Mouse (Mus musculus) heart, postnatal 0 days (tissue): ENCODE measurements around the gene Neurl2. TPM values are rescaled to one million over a fixed set of nuclear protein-coding genes. Genes with fewer than 3 reads are reported as not detected.

ENCODE experiments used
- ATAC-seq: fragments of 200-750 bp; cut with Nextera tagmentation; 2 replicates; pipeline ENCODE4 v1.8.0; 2017; ENCODE audit warnings: low read depth, moderate number of reproducible peaks, moderate library complexity; ENCODE audit not compliant: insufficient read depth
- DNase-seq: peaks from one replicate; pipeline ENCODE4 v3.0.0-alpha.2; 2016; ENCODE audit warnings: low spot score
- H3K27ac ChIP-seq: fragments of 300-500 bp; sonication (generic); 2 replicates; pipeline ENCODE4 v1.5.1; 2014; ENCODE audit warnings: low read depth, mild to moderate bottlenecking
- H3K27me3 ChIP-seq: fragments of 300-500 bp; sonication (generic); 2 replicates; pipeline ENCODE4 v1.6.1; 2014; ENCODE audit warnings: low read length, mixed read lengths; ENCODE audit not compliant: control insufficient read depth, insufficient read depth
- H3K36me3 ChIP-seq: fragments of 300-500 bp; sonication (generic); replicated peaks from 2 replicates; pipeline ENCODE4 v1.6.1; 2014; ENCODE audit warnings: low read length, mixed read lengths; ENCODE audit not compliant: control insufficient read depth, insufficient read depth
- H3K4me1 ChIP-seq: fragments of 300-500 bp; sonication (generic); 2 replicates; pipeline ENCODE4 v1.6.1; 2014; ENCODE audit warnings: antibody characterized with exemption; ENCODE audit not compliant: control insufficient read depth, insufficient read depth
- H3K4me2 ChIP-seq: fragments of 300-500 bp; sonication (generic); 2 replicates; pipeline ENCODE4 v1.6.1; 2014; ENCODE audit warnings: low read depth, mild to moderate bottlenecking, low read length, moderate library complexity
- H3K4me3 ChIP-seq: fragments of 300-500 bp; sonication (generic); 2 replicates; pipeline ENCODE4 v1.5.1; 2014; ENCODE audit warnings: low read depth, low read length
- H3K9ac ChIP-seq: fragments of 300-500 bp; sonication (generic); replicated peaks from 2 replicates; pipeline ENCODE4 v1.6.1; 2014; ENCODE audit warnings: low read depth, low read length, mixed read lengths
- H3K9me3 ChIP-seq: fragments of 300-500 bp; sonication (generic); replicated peaks from 2 replicates; pipeline ENCODE4 v1.6.1; 2016; ENCODE audit warnings: low read length; ENCODE audit not compliant: control insufficient read depth
- CTCF ChIP-seq: IDR thresholded peaks from 2 replicates; pipeline ENCODE4 v1.5.1; 2016; ENCODE audit warnings: antibody characterized with exemption, control low read depth, low read depth
- EP300 ChIP-seq: IDR thresholded peaks from 2 replicates; pipeline ENCODE4 v1.6.1; 2016; ENCODE audit warnings: antibody characterized with exemption, low read depth
- WGBS: fragments of 180-500 bp; shearing (Covaris S2); extraction: QIAGEN DNeasy Blood & Tissue Kit; methylation state at CpG from one replicate; pipeline ENCODE4 v1.1.7; 2014; 5-methylcytosine and 5-hydroxymethylcytosine counted together
- polyA plus RNA-seq: library from polyadenylated mRNA; unstranded; fragments of >200 nt; fragmentation: Nextera tagmentation; extraction: Ambion mirVana; gene quantifications from 2 replicates; pipeline ENCODE4 v1.2.1, GENCODE M21; 2015
- total RNA-seq: library from RNA; depleted of rRNA; stranded (reverse); fragments of >200 nt; gene quantifications from 2 replicates; pipeline ENCODE4 v1.2.3, GENCODE M21; 2014; ENCODE audit warnings: low replicate concordance

Neurl2 gene
- total and polyA plus RNA-seq, 2 experiments from 2014 or later = 57.1 to 76.5 TPM

DNA sequence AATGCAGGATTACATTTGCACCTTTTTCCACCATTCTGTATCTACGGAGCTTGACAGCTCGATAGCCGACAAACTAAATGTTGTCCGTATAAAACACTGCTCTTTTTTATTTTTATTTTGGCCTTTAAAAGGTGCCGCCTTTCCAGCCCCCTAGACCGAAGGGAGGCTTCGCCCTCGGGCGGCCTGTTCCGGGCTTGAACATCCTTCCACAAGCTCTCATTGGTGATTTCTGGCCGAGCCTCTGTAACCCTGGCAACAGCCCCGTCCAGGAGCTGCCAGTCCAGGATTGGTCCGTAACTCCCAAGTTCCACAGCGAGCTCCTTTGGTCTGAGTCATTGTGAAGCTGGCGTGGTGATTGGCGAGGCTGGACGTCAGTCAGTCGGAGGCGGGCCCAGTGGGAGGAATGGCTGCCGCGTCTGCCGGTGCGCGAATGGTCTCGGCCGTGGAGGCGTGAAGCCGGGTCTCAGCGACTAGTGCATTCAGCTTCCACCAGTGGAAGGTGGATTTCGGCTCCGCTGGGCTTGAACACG, 10.6 kb downstream of the Neurl2 start, which contains the start of gene Zswim1:
Gene Zswim1, plus strand, starts transcription at position 51 of the 530 bp plus-strand sequence.
- peak; percentile 100 for ATAC-seq
- H3K4me1 ChIP-seq = no peaks in the 10 kb centered on the region
- TF ChIP-seq EP300 = no peak
- no peak for TF ChIP-seq CTCF
- peak within 1 kb of the TSS; percentile 60 for H3K4me3 ChIP-seq
- H3K36me3 ChIP-seq = peaks cover 41% of the 10 kb centered on the region
- WGBS = 1% methylated on average over 32 of the region's 32 CpGs
- H3K4me2 ChIP-seq = peak within 1 kb of the TSS; percentile 76
- H3K9ac ChIP-seq = peak within 1 kb of the TSS; percentile 57
- peak within 1 kb of the TSS; percentile 78 for H3K27ac ChIP-seq
- no peaks in the 10 kb centered on the region for H3K27me3 ChIP-seq
- peak; percentile 98 for DNase-seq
- no peaks in the 10 kb centered on the region for H3K9me3 ChIP-seq

DNA sequence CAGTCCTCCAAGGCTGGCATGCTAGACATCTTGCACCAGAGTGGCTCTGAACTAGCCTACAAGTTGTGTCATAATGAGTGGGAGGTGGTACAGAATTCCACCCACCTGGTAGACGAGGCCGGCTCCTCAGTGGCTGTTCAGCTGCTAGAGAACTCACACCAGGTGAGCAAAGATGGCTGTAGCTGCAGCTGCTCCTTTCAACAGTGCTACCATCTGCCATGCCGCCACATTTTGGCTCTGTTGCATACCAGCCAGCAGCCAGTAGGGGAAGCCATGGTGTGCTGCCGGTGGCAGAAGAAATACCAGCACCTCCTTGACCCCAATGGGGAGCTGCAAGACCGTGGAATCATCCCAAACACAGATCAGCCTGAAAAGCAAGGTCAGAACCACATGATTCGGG, 12.2 kb downstream of the Neurl2 start:
- no peaks in the 10 kb centered on the region; the same call in 1 of the 2 replicates for H3K4me1 ChIP-seq
- no peak for TF ChIP-seq EP300
- no peak for TF ChIP-seq CTCF

DNA sequence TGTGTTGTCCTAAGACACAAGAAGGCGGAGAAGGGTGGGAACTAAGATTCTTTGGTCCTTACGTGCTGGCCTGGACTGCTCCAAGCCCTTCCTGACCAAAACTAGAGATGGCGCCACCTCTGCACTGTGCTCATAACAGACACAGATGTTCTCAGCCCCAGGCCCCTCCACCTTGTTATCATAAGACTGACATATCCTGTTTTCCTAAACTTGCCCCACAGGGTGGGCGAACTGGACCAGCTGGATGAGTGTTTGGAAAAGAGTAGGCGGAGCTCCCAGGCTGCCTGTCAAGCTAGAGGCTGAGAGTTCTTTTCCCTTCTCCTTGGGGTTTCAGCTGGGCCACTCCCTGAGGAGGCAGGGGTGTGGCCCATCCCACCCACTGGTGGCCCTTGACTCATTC, 15.6 kb downstream of the Neurl2 start:
- Histone ChIP-seq H3K36me3 (0 out of 2 replicates have a peak, but pooled peaks cover 10% of the 10 kb centered on the region), H3K4me1 (no peaks in the 10 kb centered on the region; the same call in 1 of the 2 replicates), H3K27ac (no peak overlapping the region), H3K4me3 (no peak overlapping the region), H3K9me3 (no peaks in the 10 kb centered on the region), H3K27me3 (no peaks in the 10 kb centered on the region), H3K9ac (no peak overlapping the region), H3K4me2 (no peak overlapping the region)
- ATAC-seq (peak; percentile 52; the same call in 1 of the 2 replicates), DNase-seq (no peak)
- 71% methylated on average over 5 of the region's 5 CpGs for WGBS
- TF ChIP-seq CTCF (peak; percentile 26; the same call in 1 of the 2 replicates), EP300 (no peak)

More for the DNA sequence above, 12.2 kb downstream of the Neurl2 start:
- ATAC-seq (no peak), DNase-seq (no peak)
- H3K27ac ChIP-seq = no peak overlapping the region
- no peak overlapping the region for H3K9ac ChIP-seq
- no peaks in the 10 kb centered on the region for H3K9me3 ChIP-seq
- 80% methylated on average over 6 of the region's 6 CpGs for WGBS
- H3K4me2 ChIP-seq = no peak overlapping the region
- H3K36me3 ChIP-seq = peaks cover 25% of the 10 kb centered on the region
- no peaks in the 10 kb centered on the region for H3K27me3 ChIP-seq
- no peak overlapping the region for H3K4me3 ChIP-seq

DNA sequence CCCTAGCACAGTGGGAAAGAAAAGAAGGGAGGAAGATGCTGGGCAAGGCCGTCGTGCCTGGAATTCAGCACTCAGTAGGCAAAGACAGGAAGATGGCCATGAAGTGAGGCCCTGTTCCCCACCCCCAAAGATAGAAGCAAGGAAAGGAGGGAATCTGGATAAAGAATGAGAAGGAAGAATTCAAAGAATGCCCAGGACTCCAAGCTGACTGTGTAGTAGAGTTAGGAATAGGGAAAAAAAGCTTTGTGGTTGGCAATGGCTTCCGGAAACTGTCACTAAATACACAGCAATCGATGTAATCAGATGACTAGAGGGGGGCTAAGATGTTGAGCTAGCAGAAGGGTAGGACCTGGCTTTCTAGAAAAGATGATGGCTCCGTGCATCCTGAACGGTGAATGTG, 16.1 kb downstream of the Neurl2 start:
- Histone ChIP-seq H3K9ac (no peak overlapping the region), H3K36me3 (0 out of 2 replicates have a peak, but pooled peaks cover 10% of the 10 kb centered on the region), H3K4me2 (no peak overlapping the region), H3K27me3 (no peaks in the 10 kb centered on the region), H3K9me3 (no peaks in the 10 kb centered on the region), H3K4me1 (no peaks in the 10 kb centered on the region; the same call in 1 of the 2 replicates), H3K27ac (no peak overlapping the region), H3K4me3 (no peak overlapping the region)
- no peak for TF ChIP-seq CTCF
- no peak for TF ChIP-seq EP300
- no peak for DNase-seq
- no peak for ATAC-seq
- WGBS = 63% methylated on average over 6 of the region's 6 CpGs

DNA sequence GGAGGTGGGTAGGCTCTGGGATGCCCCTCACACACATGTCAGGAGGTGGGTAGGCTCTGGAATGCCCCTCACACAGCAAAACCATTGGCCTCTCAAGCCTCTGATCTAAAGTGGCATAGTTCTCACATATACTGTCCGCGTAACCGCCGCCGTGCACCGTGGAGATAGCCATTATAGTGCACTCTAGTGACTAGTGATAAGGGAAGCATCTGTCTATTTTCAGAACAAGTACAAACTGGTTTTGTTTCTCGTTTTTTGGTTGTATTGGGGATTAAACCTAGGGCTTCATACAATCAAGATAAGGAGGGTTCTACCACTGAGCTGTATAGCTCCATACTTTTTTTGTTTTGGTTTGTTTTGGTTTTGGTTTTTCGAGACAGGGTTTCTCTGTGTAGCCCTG, 17.4 kb downstream of the Neurl2 start:
- H3K4me1 ChIP-seq = no peaks in the 10 kb centered on the region; the same call in 1 of the 2 replicates
- no peak overlapping the region for H3K27ac ChIP-seq
- no peak overlapping the region for H3K4me3 ChIP-seq
- H3K4me2 ChIP-seq = no peak overlapping the region
- H3K36me3 ChIP-seq = 0 out of 2 replicates have a peak, but pooled peaks cover under 1% of the 10 kb centered on the region
- no peak overlapping the region for H3K9ac ChIP-seq
- WGBS = 57% methylated on average over 8 of the region's 8 CpGs
- TF ChIP-seq CTCF (no peak), EP300 (no peak)
- H3K27me3 ChIP-seq = no peaks in the 10 kb centered on the region
- no peaks in the 10 kb centered on the region for H3K9me3 ChIP-seq
- DNase-seq = no peak
- ATAC-seq = no peak

DNA sequence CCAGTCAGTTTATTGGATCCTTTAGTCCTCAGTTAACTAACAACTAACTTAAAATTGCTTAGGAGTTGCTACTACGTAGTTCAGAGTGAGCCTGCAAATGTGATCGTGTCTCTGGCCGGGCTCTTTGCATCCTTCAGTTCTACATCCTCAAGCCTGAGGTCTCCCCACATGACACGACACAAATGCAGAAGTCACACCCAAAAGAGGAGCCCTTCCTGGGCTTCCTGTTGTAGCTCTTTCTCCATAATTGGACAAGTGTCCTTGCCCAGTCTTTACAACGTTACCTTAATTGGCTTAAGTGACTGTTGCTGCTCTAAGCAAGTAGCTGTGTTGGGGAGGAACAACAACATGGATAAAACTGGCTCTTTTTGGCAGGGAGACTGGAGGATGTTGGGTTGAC, 17.9 kb downstream of the Neurl2 start:
- DNase-seq = no peak
- no peak overlapping the region for H3K27ac ChIP-seq
- H3K27me3 ChIP-seq = no peaks in the 10 kb centered on the region
- H3K4me3 ChIP-seq = no peak overlapping the region
- H3K36me3 ChIP-seq = no peaks in the 10 kb centered on the region
- TF ChIP-seq CTCF (no peak), EP300 (no peak)
- ATAC-seq = no peak
- no peaks in the 10 kb centered on the region; the same call in 1 of the 2 replicates for H3K4me1 ChIP-seq
- H3K4me2 ChIP-seq = no peak overlapping the region
- no peaks in the 10 kb centered on the region for H3K9me3 ChIP-seq
- WGBS = 68% methylated on average over 5 of the region's 5 CpGs
- no peak overlapping the region for H3K9ac ChIP-seq
